Mouse (Mus musculus) hindbrain, embryonic 16.5 days (tissue): Measurements from ENCODE around the gene Smc4. TPM values are rescaled to one million over a fixed set of nuclear protein-coding genes. Genes with fewer than 3 reads are reported as not detected.

Experiments
- ATAC-seq: fragments of 200-750 bp; cut with Nextera tagmentation; 2 replicates; pipeline ENCODE4 v1.8.0; 2017; ENCODE audit warnings: moderate TSS enrichment, moderate library complexity
- H3K27ac ChIP-seq: fragments of 300-500 bp; sonication (generic); 2 replicates; pipeline ENCODE4 v1.5.1; 2014; ENCODE audit warnings: low read depth, mild to moderate bottlenecking, control low read depth, low read length, moderate library complexity
- H3K27me3 ChIP-seq: fragments of 300-500 bp; sonication (generic); replicated peaks from 2 replicates; pipeline ENCODE4 v1.6.1; 2014; ENCODE audit warnings: low read length; ENCODE audit not compliant: control insufficient read depth, insufficient read depth
- H3K36me3 ChIP-seq: fragments of 300-500 bp; sonication (generic); 2 replicates; pipeline ENCODE4 v1.6.1; 2014; ENCODE audit warnings: mild to moderate bottlenecking, low read length, moderate library complexity, mixed read lengths; ENCODE audit not compliant: control insufficient read depth, insufficient read depth
- H3K4me1 ChIP-seq: fragments of 300-500 bp; sonication (generic); 2 replicates; pipeline ENCODE4 v1.6.1; 2014; ENCODE audit warnings: low read depth, low read length; ENCODE audit not compliant: control insufficient read depth, insufficient read depth
- H3K4me2 ChIP-seq: fragments of 300-500 bp; sonication (generic); 2 replicates; pipeline ENCODE4 v1.6.1; 2014; ENCODE audit warnings: mild to moderate bottlenecking, low read length, control low read depth, moderate library complexity
- H3K4me3 ChIP-seq: fragments of 300-500 bp; sonication (generic); 2 replicates; pipeline ENCODE4 v1.5.1; 2014; ENCODE audit warnings: mild to moderate bottlenecking, low read length, control low read depth, moderate library complexity
- H3K9ac ChIP-seq: fragments of 300-500 bp; sonication (generic); 2 replicates; pipeline ENCODE4 v1.6.1; 2014; ENCODE audit warnings: low read depth, mild to moderate bottlenecking, control low read depth, low read length, moderate library complexity
- H3K9me3 ChIP-seq: fragments of 300-500 bp; sonication (generic); 2 replicates; pipeline ENCODE4 v1.6.1; 2014; ENCODE audit warnings: mild to moderate bottlenecking, low read length, moderate library complexity; ENCODE audit not compliant: control insufficient read depth
- WGBS: fragments of 180-500 bp; shearing (Covaris S2); extraction: QIAGEN DNeasy Blood & Tissue Kit; methylation state at CpG from one replicate; pipeline ENCODE4 v1.1.7; 2014; 5-methylcytosine and 5-hydroxymethylcytosine counted together
- polyA plus RNA-seq: library from polyadenylated mRNA; unstranded; fragments of >200 nt; fragmentation: Nextera tagmentation; extraction: Ambion mirVana; gene quantifications from 2 replicates; pipeline ENCODE4 v1.2.1, GENCODE M21; 2015

Gene Smc4
- polyA plus RNA-seq, 1 experiment from 2014 or later, result 37.5 TPM

GRCm38 (mm10) chr3:68974639-68975532 is 29.7 kb upstream of the Smc4 start:
- ATAC-seq, result no peak
- Histone ChIP-seq H3K4me2 (no peak overlapping the region), H3K4me1 (no peaks in the 10 kb centered on the region), H3K36me3 (no peaks in the 10 kb centered on the region), H3K27me3 (no peaks in the 10 kb centered on the region), H3K27ac (no peak overlapping the region), H3K9me3 (no peaks in the 10 kb centered on the region), H3K4me3 (no peak overlapping the region), H3K9ac (no peak overlapping the region)
- 88% methylated on average over 8 of the region's 8 CpGs for WGBS

- Histone ChIP-seq H3K9ac (no peak overlapping the region), H3K36me3 (no peaks in the 10 kb centered on the region), H3K27ac (no peak overlapping the region), H3K4me2 (no peak overlapping the region), H3K9me3 (no peaks in the 10 kb centered on the region), H3K4me3 (no peak overlapping the region), H3K4me1 (no peaks in the 10 kb centered on the region), H3K27me3 (no peaks in the 10 kb centered on the region)
- 67% methylated on average over 9 of the region's 9 CpGs for WGBS
- no peak for ATAC-seq
Observed at GRCm38 (mm10) chr3:68975533-68976490, 28.7 kb upstream of the Smc4 start.

- H3K4me1 ChIP-seq, result no peaks in the 10 kb centered on the region
- H3K27me3 ChIP-seq, result no peaks in the 10 kb centered on the region
- H3K27ac ChIP-seq, result no peak overlapping the region
- H3K36me3 ChIP-seq, result no peaks in the 10 kb centered on the region
- no peak overlapping the region for H3K4me3 ChIP-seq
- no peak for ATAC-seq
- no peak overlapping the region for H3K9ac ChIP-seq
- H3K9me3 ChIP-seq, result no peaks in the 10 kb centered on the region
- H3K4me2 ChIP-seq, result no peak overlapping the region
- 95% methylated on average over 4 of the region's 4 CpGs for WGBS
Observed at GRCm38 (mm10) chr3:68977696-68978095, 26.8 kb upstream of the Smc4 start.

DNA sequence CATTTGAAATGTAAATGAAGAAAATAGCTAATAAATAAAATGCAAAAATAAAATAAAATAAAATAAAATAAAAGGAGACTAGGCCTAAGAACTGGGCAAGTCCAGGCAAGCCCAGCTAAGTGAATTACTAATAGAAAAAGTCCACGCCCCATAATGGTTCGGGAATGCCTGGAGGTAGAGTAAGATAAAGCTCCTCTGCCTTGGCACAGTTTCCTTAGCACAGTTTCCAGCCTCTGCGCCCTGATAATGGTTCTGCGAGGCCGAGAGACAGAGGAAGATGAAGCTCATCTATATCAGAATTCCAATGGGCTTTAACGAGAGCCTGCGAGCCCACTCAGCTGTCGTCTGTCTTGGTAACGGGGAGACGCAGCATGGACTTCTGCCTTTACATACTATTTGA is 25.4 kb upstream of the Smc4 start:
- Histone ChIP-seq H3K36me3 (no peaks in the 10 kb centered on the region), H3K9ac (no peak overlapping the region), H3K27me3 (no peaks in the 10 kb centered on the region), H3K4me2 (no peak overlapping the region), H3K27ac (no peak overlapping the region), H3K9me3 (no peaks in the 10 kb centered on the region), H3K4me1 (no peaks in the 10 kb centered on the region), H3K4me3 (no peak overlapping the region)
- ATAC-seq, result no peak
- WGBS, result 92% methylated on average over 10 of the region's 10 CpGs

- no peak for ATAC-seq
- no peaks in the 10 kb centered on the region for H3K4me1 ChIP-seq
- no peak overlapping the region for H3K27ac ChIP-seq
- no peaks in the 10 kb centered on the region for H3K27me3 ChIP-seq
- no peak overlapping the region for H3K9ac ChIP-seq
- H3K4me3 ChIP-seq, result no peak overlapping the region
- H3K9me3 ChIP-seq, result no peaks in the 10 kb centered on the region
- 85% methylated on average over 9 of the region's 9 CpGs for WGBS
- H3K36me3 ChIP-seq, result no peaks in the 10 kb centered on the region
- no peak overlapping the region for H3K4me2 ChIP-seq
Observed at GRCm38 (mm10) chr3:68980898-68981297, 23.6 kb upstream of the Smc4 start.

DNA sequence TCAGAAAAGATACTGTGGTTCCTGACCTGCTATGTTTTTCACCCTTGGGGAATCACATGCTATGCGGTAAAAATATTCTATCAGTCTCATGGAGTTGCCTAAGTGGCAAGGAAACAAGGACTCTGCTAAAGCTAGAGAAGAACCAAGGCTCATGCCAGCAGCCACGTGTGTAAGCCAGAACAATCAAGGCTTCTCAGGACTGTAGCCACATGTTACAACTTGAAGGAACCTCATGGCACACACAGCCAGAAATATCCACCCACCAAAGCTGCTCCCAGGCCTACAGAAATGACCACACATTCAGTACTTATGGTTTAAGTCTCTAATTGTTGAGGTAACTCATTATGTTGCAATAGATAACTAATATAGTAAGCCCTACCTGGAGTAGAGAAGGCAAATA is 18.0 kb upstream of the Smc4 start:
- H3K27ac ChIP-seq, result no peak overlapping the region
- no peaks in the 10 kb centered on the region for H3K4me1 ChIP-seq
- no peaks in the 10 kb centered on the region for H3K27me3 ChIP-seq
- WGBS, result 88% methylated on average over 2 of the region's 2 CpGs
- H3K4me3 ChIP-seq, result no peak overlapping the region
- H3K4me2 ChIP-seq, result no peak overlapping the region
- H3K36me3 ChIP-seq, result no peaks in the 10 kb centered on the region
- no peaks in the 10 kb centered on the region for H3K9me3 ChIP-seq
- no peak for ATAC-seq
- no peak overlapping the region for H3K9ac ChIP-seq

DNA sequence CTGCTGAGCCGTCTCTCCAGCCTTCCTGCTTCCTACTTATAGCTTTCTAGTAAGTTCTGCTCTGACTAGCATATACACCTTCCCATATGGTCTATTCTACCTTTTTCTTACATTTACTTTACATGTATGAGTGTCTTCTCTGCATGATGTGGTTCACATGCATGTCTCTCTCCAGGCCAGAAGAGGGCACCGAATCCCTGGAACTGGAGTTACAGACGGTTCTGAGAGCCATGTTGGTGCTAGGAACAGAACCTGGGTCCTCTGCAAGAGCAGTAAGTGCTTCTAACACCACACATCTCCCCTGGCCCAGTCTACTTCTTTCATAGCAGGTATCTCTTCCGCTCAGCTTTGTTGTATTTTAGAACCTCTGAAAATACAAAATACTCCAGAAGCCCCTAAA is 1.8 kb upstream of the Smc4 start:
- 88% methylated on average over 4 of the region's 4 CpGs for WGBS

DNA sequence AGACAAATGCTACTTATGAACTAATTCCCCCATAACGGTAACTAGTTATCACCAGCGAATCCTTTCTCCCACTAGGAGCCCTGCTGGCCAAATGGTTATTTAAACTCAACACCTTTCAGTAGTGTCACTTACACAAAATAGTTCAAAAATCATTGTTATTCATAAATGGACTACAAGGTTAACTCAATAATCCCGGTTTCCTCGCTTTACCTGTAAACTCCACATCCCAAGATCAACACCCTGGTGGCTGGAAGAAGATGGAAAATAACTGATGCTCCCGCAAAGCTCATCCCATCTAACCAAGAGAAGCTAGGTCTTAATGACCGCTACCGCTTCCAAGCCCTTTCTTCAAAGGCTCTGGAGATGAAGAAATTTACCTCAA is 492 bp upstream of the Smc4 start:
- H3K27ac ChIP-seq, result peak overlapping the region; percentile 86
- H3K4me1 ChIP-seq, result peaks cover 11% of the 10 kb centered on the region
- H3K36me3 ChIP-seq, result no peaks in the 10 kb centered on the region
- H3K9ac ChIP-seq, result peak overlapping the region; percentile 71
- no peaks in the 10 kb centered on the region for H3K9me3 ChIP-seq
- no peak; the same call in 1 of the 2 replicates for ATAC-seq
- 2% methylated on average over 7 of the region's 7 CpGs for WGBS
- peak overlapping the region; percentile 96 for H3K4me3 ChIP-seq
- H3K4me2 ChIP-seq, result peak overlapping the region; percentile 74
- no peaks in the 10 kb centered on the region for H3K27me3 ChIP-seq

More for the DNA sequence above, 1.8 kb upstream of the Smc4 start:
- H3K4me2 ChIP-seq, result no peak overlapping the region
- H3K27ac ChIP-seq, result no peak overlapping the region
- H3K9ac ChIP-seq, result no peak overlapping the region
- H3K4me1 ChIP-seq, result peaks cover 11% of the 10 kb centered on the region
- no peak overlapping the region for H3K4me3 ChIP-seq
- no peak for ATAC-seq
- no peaks in the 10 kb centered on the region for H3K36me3 ChIP-seq
- H3K27me3 ChIP-seq, result no peaks in the 10 kb centered on the region
- no peaks in the 10 kb centered on the region for H3K9me3 ChIP-seq
